Mouse (Mus musculus) cerebellum, adult 2 months (tissue): ENCODE results near the gene Gm11541. TPM values are rescaled to one million over a fixed set of nuclear protein-coding genes. Genes with fewer than 3 reads are reported as not detected.
"Not testable (repeated sequence)": the region's sequence is repeated elsewhere in the genome, so short reads cannot be mapped to it uniquely, and the experiment has no call there.

Source experiments
- DNase-seq, 2 experiments: peaks; one replicate each; pipeline ENCODE4 v3.0.0; 2021
- H3K27ac ChIP-seq: fragments of 200-500 bp; 2 replicates; pipeline ENCODE4 v1.5.1; 2012; ENCODE audit warnings: low read length, control low read depth, inconsistent platforms; ENCODE audit not compliant: insufficient read depth
- H3K27me3 ChIP-seq: fragments of 200-500 bp; 2 replicates; pipeline ENCODE4 v1.6.1; 2012; ENCODE audit warnings: inconsistent platforms, mild to moderate bottlenecking, low read length, moderate library complexity; ENCODE audit not compliant: control insufficient read depth, insufficient read depth
- H3K4me1 ChIP-seq: fragments of 200-500 bp; 2 replicates; pipeline ENCODE4 v1.6.1; 2011; ENCODE audit warnings: low read length; ENCODE audit not compliant: control insufficient read depth, insufficient read depth
- H3K4me3 ChIP-seq: fragments of 200-500 bp; replicated peaks from 2 replicates; pipeline ENCODE3; 2011; ENCODE audit warnings: mild to moderate bottlenecking, low read depth, low read length, control low read depth; ENCODE audit not compliant: insufficient read depth
- CTCF ChIP-seq: fragments of 200-500 bp; IDR thresholded peaks from 2 replicates; pipeline ENCODE4 v1.5.1; 2011; ENCODE audit warnings: low read depth, mild to moderate bottlenecking, control low read depth, low read length, moderate library complexity, borderline replicate concordance; ENCODE audit not compliant: insufficient read depth
- POLR2A ChIP-seq: fragments of 200-500 bp; IDR thresholded peaks from 2 replicates; pipeline ENCODE4 v1.6.1; 2011; ENCODE audit warnings: low read length, control low read depth, borderline replicate concordance; ENCODE audit not compliant: insufficient read depth
- WGBS: fragments of 180-500 bp; shearing (Covaris S2); methylation state at CpG from one replicate; pipeline ENCODE4 v1.1.7; 2018; 5-methylcytosine and 5-hydroxymethylcytosine counted together
- polyA plus RNA-seq: library from polyadenylated mRNA; depleted of rRNA; stranded (reverse); fragments of >200 nt; gene quantifications from 2 replicates; pipeline ENCODE4 v1.2.3, GENCODE M21; 2012

The Gm11541 gene
- polyA plus RNA-seq, 1 experiment = not detected

DNA sequence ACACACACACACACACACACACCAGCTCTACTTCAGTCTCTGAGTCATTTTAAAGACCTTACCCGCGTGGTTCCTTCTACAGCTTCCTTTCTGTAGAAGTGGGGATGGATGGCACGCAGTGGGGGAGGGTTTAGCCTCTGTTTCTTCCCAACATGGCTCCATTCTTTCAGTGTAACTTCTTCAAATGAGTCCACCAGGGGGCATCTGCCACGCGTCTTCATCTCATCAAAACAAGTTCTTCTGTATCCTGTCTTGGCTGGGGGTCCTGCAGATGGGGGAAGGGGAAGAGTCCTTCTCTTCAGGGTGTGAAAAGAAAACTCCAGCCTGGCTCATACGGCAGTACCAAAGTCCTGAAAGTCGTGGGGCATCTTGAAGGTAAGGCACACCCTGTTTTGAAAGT lies 279 bp downstream of the Gm11541 start:
- Histone ChIP-seq H3K4me3 (no peak overlapping the region), H3K27ac (no peak overlapping the region), H3K27me3 (no peaks in the 10 kb centered on the region), H3K4me1 (peaks cover 4% of the 10 kb centered on the region)
- TF ChIP-seq CTCF = no peak
- TF ChIP-seq POLR2A = no peak
- no peak for DNase-seq
- 36% methylated on average over 7 of the region's 7 CpGs for WGBS

GRCm38 (mm10) chr11:94702216-94702610 lies 2.1 kb downstream of the Gm11541 start:
- 21% methylated on average over 3 of the region's 3 CpGs for WGBS
- H3K27ac ChIP-seq = no peak overlapping the region

GRCm38 (mm10) chr11:94701401-94702215 lies 2.7 kb downstream of the Gm11541 start:
- no peaks in the 10 kb centered on the region for H3K27me3 ChIP-seq
- H3K27ac ChIP-seq = no peak overlapping the region
- DNase-seq = peak; percentile 17 to 30
- TF ChIP-seq CTCF = no peak
- H3K4me3 ChIP-seq = peak overlapping the region; percentile 50
- 28% methylated on average over 27 of the region's 27 CpGs for WGBS
- H3K4me1 ChIP-seq = peaks cover 4% of the 10 kb centered on the region

More at GRCm38 (mm10) chr11:94702216-94702610, 2.1 kb downstream of the Gm11541 start:
- H3K4me3 ChIP-seq = no peak overlapping the region
- peaks cover 4% of the 10 kb centered on the region for H3K4me1 ChIP-seq
- DNase-seq = peak in 1 of 2 experiments; percentile 21
- no peaks in the 10 kb centered on the region for H3K27me3 ChIP-seq
- TF ChIP-seq POLR2A (no peak), CTCF (no peak)

DNA sequence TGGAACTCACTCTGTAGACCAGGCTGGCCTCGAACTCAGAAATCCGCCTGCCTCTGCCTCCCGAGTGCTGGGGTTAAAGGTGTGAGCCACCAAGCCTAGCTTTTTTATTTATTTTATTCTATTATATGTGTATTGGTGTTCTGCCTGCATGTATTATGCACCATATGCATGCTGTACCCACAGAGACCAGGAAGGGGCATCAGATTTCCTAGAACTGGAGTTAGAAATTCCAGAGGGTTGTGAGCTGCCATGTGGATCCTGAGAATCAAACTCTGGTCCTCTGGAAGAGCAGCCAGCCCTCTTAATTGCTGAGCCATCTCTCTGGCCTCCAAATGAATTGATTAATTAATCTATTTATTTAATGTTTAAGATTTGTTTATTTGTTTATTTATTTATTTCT lies 4.9 kb downstream of the Gm11541 start:
- 98% methylated on average over 3 of the region's 3 CpGs for WGBS
- Histone ChIP-seq H3K4me1 (peaks cover 4% of the 10 kb centered on the region), H3K4me3 (no peak overlapping the region), H3K27ac (no peak overlapping the region), H3K27me3 (no peaks in the 10 kb centered on the region)
- no peak for DNase-seq
- TF ChIP-seq POLR2A (no peak), CTCF (no peak)

DNA sequence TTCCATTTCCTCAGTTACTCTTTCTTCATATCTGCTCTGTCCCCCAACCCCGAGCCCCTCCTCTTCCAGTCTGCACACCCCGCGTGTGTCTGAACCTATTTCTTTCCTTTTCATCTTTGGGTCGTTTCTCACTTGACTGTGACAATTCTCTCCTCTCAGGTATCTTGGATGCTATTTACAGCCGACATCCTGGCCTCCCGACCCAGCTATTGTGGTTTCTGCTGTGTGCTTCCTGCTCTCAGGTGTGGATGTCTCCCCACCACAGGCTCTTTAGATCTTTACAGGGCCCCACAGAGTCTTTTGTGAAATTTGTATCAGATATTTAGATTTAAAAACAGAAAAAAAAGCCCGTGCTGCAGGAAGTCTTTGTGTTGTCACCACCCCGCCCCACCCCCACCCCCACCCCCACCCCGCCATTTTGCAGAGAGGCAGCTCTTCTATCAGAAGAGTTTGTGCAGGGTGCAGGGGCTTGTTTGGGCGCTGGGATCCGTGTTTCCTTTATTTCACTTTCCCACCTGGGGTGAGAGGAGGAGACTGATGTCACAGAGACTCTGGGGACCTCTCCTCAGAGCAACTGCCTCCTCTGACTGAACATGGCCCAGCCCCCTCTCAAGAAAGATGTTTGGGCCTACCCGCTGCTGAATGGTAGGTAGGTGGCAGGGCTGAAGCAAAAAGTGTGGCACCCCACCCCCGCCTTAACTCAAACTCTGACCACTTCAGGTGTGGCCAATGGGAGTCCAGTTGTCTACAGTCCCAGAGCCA lies 6.4 kb downstream of the Gm11541 start:
- Histone ChIP-seq H3K27ac (no peak overlapping the region), H3K27me3 (no peaks in the 10 kb centered on the region), H3K4me3 (no peak overlapping the region), H3K4me1 (peaks cover 3% of the 10 kb centered on the region)
- TF ChIP-seq POLR2A = no peak
- no peak for TF ChIP-seq CTCF
- WGBS = 49% methylated on average over 13 of the region's 13 CpGs
- DNase-seq = no peak

DNA sequence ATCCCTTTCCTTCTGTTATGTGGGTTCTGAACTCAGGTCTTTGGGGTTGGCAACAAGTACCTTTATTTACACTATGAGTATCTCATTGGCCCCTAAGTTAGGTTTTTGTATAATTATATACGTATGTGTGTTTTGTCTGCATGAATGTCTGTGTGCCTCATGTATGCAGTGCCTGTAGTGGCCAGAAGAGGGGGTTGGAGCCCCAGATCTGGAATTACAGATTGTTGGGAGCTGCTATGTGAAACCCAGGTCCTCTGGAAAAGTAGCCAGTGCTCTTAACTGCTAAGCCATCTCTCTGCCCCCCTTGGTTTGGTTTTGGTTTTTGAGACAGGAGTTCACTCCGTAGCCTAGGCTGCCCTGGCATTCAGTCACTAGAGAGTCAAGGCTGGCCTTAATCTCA lies 7.2 kb downstream of the Gm11541 start:
- TF ChIP-seq POLR2A = no peak
- no peak for TF ChIP-seq CTCF
- H3K4me1 ChIP-seq = no peaks in the 10 kb centered on the region
- WGBS = 93% methylated on average over 2 of the region's 2 CpGs
- H3K4me3 ChIP-seq = no peak overlapping the region
- no peaks in the 10 kb centered on the region for H3K27me3 ChIP-seq
- H3K27ac ChIP-seq = no peak overlapping the region
- no peak for DNase-seq

DNA sequence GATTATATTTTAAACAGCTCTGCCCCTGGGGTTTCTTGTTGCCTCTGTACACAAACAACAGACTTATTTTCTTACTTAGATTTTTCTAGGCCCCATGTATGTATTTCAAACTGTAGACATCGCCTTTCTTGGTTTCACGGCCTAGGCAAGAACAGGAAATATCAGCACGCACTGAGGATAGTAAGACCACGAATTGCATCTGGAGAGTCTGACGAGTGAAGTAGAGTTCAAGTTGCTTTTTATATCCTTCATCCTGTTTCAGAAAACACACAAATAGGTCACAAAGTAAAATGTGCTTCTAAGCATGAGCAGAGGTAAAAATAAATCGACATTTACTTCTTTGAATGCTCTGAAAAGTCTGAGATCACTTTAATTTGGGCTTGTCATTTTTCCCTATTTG lies 8.8 kb downstream of the Gm11541 start:
- no peak overlapping the region for H3K4me3 ChIP-seq
- no peak overlapping the region for H3K27ac ChIP-seq
- H3K27me3 ChIP-seq = no peaks in the 10 kb centered on the region
- H3K4me1 ChIP-seq = no peaks in the 10 kb centered on the region
- WGBS = 85% methylated on average over 6 of the region's 6 CpGs
- no peak for DNase-seq
- TF ChIP-seq POLR2A (no peak), CTCF (no peak)

GRCm38 (mm10) chr11:94692502-94692901 lies 11.8 kb downstream of the Gm11541 start:
- not testable (repeated sequence) for H3K4me1 ChIP-seq, DNase-seq

More at GRCm38 (mm10) chr11:94692502-94692901, 11.8 kb downstream of the Gm11541 start:
- not testable (repeated sequence) for H3K27me3 ChIP-seq, H3K4me3 ChIP-seq, H3K27ac ChIP-seq
